Mouse (Mus musculus) adrenal gland, postnatal 14 days (tissue): ENCODE data around the gene Ilf3. TPM values are rescaled to one million over a fixed set of nuclear protein-coding genes. Genes with fewer than 3 reads are reported as not detected.

Experiments
- DNase-seq: peaks from one replicate; pipeline ENCODE4 v3.0.0; 2021; ENCODE audit warnings: mixed read lengths
- total RNA-seq: library from RNA; stranded (reverse); gene quantifications from 2 replicates; pipeline ENCODE4 v1.2.3, GENCODE M21; 2021

The Ilf3 gene
- total RNA-seq, 1 experiment from 2014 or later, result 55.3 TPM

DNA sequence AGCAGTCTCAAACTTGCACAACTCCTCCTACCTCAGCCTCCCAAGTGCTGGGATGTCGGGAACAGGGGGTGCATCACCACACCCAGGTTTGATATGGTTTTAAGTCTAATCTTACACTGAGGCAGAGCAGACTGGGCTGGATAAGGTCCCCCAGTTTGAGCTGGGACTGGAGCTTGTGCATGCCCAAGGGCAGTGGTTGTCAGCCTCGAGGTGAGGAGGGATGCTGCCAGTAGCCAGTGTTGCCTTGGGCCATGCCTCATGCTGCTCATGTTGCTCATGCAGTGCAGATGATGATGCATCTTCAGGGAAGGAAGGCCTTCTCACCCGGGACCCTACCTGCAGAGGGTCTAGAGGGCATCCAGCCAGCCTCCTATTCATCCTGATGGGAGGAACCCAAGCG is 37.9 kb downstream of the Ilf3 start:
- no peak for DNase-seq

DNA sequence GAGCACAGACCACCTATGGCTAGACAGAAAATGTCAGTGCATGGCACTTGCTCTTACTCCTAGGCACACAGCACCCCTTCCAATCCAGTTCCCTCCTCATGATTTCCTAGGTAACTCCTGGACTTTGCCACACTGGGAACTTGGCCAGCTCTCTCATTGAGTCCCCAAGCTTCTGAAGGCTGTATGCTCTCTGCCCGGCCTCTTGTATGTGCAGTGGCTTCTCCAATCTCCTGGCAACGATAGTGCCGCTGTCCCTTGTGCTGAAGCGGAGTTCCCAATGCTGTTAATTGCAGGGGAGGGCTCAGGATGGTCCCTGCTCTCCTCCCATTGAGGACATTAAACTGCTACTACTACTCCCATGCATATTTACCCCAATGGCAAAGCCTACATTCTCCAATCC is 40.3 kb downstream of the Ilf3 start:
- peak; percentile 82 for DNase-seq

DNA sequence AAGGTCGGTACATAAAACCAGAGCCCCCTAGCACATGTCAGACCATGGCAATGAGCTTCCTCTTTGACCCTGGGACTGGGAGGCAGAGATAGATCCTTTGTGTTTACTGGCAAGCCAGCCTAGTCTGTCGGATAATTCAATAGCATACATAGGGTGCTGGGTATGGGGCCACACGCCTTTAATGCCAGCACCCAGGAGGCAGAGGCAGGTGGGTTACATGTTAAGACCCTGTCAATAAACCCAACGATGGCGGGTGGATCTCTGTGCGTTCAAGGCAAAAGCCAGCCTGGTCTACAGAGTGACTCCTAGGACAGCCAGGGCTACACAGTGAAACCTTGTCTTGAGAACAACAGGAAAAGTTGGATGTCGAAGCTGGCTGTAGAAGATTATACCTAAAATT is 41.0 kb downstream of the Ilf3 start:
- DNase-seq, result no peak

DNA sequence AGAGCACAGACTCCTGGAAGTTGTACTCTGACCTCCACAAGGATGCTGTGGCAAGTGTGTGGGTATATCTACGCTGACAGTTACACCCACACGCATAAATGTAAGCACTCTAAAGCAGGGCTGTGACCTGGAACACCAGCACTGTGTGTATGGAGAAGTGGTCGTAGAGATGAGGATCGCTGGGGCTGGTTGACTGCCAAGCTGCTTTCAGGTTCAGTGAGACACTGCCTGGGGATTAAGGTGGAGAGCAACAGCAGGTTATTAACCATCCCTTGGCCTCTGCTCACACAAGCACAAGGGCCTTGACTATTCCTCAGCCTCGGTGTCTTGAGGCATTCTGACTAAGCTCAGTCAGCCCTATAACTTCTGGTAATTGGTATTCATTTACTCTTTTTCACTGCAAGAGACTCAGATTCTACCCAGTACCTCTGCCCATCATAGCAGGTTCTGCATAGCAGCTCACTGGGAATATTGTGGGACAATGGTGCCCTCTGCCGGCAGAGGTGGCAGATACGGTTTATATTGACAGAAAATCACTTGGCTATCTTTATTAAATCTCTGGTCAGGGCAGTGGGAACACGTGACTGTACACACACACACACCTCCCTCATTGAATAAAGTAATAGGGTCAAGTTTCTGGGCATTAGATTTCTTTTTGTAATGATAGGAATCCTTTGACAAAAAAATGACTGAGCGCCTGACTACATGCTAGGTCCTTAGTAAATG is 42.1 kb downstream of the Ilf3 start:
- peak; percentile 91 for DNase-seq

DNA sequence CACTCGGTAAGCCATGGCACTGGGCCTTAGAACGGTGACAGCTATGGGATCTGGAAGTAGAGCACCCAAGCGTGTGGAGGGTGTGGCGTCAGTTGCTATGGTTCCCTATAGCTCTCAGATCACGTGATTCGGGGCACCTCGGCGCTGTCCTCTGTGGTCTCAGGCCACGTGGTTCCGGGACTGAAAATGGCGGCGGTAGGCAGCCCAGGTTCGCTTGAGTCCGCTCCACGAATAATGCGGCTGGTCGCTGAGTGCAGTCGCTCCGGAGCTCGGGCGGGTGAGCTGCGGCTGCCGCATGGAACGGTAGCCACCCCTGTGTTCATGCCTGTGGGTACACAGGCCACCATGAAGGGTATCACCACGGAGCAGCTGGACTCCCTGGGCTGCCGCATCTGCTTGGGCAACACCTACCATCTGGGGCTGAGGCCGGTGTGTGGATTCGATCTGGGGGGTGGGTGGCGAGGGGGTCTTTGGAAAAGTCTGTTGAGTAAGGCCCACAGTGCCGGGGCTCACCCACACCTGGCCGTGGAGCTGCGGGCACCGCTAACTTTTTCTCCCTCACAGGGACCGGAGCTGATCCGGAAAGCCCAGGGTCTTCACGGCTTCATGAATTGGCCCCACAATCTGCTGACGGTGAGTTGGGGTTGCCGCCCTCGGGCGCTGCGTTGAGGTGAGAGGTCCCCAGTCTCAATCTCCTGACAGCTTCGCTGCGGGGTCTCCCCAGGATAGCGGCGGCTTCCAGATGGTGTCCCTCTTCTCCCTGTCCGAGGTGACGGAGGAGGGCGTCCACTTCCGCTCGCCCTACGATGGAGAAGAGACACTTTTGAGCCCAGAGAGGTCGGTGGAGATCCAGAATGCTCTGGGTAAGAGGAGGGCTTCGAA is 44.2 kb downstream of the Ilf3 start, which contains the start of gene Qtrt1:
Qtrt1 (plus strand) TSS at position 169 of the 882 bp plus-strand sequence.
- peak; percentile 90 for DNase-seq

DNA sequence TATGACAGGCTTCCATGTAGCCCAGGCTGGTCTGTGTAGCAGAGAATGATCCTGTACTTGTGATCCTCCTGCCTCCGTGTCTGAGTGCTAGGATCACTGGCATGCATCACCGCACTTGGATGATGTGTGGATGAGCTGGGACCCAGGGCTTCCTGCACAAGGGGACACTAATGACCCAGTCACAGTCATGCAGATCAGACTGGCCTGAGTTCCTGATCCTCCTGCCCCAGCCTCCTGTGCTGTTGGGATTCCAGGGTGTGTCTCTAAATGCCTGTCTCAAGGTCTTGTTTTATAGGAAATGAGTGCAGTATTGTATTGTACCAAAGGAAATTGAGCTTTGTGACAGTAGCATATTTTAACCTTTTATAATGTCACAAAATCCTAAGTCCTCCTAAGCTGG is 50.2 kb downstream of the Ilf3 start:
- no peak for DNase-seq

DNA sequence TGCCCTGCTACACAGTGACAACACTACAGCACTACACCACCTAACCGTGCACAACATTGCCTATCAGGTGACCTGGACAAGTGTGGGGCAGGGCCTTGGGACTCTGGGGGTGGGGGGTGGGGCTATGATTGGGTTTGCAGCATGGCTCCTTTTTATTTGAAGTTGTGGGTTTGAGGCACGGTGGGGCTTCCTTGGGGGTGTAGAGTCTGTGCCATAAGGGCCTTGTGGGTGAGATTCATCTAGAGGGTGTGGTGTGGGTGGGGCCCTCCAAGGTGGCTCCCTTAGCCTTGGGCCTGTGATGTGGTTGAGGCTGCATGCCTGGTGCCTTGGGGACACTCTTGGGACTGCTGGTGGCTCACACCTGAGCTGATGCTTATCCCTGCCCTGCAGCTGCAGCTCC is 52.0 kb downstream of the Ilf3 start:
- no peak for DNase-seq

DNA sequence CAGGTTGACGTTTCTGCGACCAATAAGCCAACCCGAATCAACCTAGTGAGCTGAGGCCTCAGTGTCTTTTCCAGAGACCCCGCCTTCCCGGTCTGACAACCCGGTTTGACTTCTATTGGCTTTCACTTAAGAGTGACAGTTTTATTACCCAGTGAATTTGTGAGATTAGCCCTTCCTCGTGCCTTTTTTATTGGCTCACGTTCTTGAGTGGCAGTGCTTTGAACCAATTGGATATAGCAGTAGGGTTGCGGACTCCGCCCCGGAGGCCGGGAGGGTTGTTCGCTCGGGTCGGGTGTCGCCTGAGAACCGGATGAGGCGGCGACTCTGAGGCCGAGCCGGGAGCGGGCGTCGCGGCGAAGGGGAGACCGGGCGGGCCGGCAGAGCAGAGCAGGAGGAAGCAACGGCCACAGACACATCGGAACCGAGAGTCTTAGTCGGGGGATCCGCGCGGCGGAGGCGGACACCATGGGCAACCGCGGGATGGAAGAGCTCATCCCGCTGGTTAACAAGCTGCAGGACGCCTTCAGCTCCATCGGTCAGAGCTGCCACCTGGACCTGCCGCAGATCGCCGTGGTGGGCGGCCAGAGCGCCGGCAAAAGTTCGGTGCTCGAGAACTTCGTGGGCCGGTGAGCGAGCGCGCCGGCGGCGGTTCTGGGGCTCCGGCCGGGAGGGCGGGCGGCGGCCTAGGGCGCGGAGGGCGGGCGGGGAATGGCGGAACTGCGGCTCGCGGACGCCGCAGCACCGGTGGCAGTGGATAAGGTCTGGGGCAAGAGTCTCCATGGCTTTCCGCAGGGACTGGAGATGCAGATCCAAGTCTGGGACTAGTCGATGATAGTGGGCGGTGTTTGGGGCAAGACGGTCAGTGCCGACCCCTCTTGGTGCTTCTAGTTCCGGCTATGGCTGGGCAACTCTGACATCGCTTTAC is 57.2 kb downstream of the Ilf3 start, which contains the start of gene Dnm2:
Dnm2 (plus strand) TSS at position 278 of the 925 bp plus-strand sequence.
- DNase-seq, result peak; percentile 98

DNA sequence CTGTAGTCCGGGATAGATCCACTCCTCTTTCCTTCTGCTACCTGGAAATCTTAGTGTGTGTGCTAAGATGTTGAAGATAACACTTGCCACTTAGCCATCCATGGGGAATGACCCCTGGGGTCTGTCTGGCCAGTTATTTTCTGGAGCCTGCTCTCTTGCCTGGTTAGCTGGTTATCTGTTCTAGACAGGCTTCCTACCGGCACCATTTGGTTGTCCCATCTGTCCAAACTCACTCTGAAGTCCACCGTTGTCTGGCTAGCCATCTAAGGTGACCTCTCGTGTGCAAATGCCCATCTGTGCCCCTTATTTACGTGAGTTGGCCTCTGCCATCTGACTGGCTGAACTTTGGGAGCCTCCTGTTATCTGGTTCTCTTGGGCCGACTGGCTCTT is 57.9 kb downstream of the Ilf3 start:
- no peak for DNase-seq

DNA sequence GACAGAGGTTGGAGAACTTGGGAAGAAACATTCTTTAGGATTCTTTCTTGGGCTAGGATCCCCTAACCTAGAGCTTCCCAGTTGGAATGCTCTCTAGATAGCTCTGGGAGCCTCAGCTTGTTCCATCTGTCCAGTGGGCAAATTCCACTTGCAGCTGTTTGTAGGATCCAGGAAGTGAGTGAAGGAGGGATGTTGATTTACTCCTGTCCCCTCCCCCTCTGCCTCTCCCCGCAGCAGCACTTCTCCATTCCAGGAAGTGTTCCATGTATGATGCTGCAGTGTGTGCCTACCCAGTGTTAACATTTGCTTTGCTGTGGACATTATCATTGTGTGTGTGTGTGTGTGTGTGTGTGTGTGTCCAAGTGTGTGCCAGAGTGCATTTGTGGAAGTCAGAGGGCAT is 58.3 kb downstream of the Ilf3 start:
- DNase-seq, result no peak

DNA sequence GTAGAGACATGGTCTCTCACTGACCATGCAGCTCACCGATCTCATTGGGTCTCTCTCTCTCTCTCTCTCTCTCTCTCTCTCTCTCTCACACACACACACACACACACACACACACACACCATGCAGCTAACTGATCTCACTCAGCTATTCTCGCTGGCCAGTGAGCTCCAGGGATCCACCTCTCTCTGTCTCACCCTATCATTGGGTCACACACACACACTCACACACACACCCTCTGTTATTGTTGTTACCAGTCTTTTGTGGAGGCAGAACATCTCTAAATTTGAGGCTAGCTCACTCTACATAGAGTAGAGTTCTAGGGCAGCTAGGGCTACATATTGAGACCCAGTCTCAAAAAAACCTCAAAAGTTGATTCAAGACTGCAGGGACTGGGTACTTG is 58.9 kb downstream of the Ilf3 start:
- no peak for DNase-seq

DNA sequence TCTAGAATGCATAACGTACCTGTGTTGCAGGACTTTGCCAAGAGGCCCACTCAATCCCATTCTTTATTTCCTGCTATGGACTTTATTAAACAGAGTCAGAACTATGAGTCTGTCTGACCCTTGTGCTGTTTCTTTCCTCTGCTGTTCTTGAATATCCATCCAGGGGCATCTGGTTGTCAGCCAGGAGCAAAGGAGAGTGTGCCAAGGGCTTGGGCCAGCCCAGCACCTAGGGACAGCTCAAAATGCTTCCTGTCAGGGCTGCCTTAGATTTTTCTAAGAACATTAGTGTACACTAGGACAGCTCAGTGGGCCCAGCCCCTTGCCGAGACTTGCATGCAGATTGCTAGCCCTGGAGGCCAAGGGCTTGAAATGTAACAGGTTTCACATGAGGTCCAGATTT is 60.1 kb downstream of the Ilf3 start:
- peak; percentile 75 for DNase-seq

DNA sequence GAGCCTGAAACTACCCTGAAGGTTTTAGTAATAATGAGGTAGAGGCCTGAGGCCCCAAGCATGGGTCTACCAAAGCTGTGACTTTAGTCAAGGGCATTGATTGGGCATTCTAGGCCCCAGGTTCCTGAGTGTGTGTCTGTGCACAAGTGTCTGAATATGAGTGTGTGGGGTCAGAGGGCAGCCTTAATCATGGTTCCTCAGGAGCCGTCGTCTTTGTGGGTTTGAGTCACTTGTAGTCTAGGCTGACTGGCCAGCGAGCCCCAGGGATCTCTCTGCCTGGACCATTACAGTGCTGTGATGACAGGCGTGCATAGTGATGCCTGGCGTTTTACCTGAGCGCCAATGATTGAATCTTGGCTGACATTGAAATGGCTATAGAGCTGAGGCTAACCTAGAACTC is 60.5 kb downstream of the Ilf3 start:
- DNase-seq, result no peak

DNA sequence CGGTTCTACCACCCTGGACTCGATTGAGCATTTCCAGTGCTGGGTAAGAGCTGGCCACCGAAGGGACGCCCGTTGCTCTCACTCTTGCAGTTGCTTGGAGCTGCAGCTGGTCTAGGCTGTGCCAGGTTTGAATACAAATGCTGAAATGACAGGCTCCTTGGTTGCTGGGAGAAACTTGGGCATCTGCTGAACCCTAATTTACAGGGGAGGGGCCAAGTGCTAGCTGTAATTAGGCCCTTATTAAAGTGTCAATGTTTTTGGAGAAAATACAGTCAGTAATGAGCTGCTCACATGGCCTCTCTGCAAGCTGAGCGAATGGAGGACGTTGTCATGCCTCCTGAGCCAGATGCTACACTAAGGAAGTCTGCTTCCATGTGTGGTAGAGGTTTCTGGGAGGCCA is 63.1 kb downstream of the Ilf3 start:
- no peak for DNase-seq

DNA sequence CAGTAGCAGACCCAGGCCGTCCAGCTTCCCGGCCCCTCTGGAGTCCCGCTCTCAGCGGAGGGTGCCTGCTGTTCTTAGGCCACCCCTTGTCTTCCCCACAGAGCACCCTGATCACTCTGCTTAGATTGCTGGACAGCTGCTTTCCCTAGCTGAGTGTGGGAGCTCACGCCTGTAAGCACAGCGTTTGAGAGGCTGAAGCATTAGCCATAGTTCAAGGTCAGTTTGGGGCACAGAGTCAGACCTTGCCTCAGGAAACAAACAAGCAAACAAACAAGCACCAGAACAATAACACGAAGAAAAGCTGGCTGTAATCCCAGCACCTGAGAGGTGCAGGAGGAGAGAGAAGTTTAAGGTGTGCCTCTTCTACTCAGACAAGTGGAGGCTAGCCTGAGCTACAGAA is 64.4 kb downstream of the Ilf3 start:
- DNase-seq, result no peak

DNA sequence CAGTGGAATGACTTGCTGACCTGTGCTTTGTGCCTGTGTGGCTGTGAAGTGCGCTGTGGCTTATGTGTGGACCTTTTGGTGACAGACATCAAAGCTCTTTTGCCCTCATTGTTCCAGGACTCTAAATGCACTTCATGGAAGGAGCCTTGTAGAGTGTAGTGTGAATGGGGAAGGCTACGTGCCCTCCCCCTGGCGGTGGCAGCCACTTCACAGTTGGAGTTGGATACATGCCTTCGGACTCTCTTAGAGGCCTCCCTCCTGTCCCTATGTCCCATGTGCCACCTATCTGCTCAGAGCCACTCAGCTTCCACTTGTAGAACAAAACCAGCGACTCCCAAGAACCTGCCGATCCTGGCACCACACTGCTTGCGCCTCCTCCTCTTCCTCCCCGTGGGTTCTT is 66.1 kb downstream of the Ilf3 start:
- DNase-seq, result no peak

DNA sequence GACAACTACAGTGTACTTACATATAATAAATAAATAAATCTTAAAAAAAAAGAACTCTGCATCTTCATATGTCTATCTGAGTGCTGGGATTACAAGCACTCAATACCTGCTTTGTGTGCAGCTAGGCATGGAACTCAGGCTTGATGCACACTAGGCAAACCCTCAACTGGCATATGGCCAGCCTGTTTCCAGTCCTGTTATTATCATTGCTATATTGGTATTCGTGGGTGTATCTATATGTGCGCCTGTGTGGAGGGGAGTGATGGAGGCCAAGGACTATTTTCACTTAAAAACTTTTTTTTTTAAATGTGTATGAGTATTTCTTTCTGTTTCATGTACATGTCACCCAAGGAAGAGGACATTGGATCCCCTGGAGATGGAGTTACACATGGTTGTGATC is 66.7 kb downstream of the Ilf3 start:
- DNase-seq, result no peak

DNA sequence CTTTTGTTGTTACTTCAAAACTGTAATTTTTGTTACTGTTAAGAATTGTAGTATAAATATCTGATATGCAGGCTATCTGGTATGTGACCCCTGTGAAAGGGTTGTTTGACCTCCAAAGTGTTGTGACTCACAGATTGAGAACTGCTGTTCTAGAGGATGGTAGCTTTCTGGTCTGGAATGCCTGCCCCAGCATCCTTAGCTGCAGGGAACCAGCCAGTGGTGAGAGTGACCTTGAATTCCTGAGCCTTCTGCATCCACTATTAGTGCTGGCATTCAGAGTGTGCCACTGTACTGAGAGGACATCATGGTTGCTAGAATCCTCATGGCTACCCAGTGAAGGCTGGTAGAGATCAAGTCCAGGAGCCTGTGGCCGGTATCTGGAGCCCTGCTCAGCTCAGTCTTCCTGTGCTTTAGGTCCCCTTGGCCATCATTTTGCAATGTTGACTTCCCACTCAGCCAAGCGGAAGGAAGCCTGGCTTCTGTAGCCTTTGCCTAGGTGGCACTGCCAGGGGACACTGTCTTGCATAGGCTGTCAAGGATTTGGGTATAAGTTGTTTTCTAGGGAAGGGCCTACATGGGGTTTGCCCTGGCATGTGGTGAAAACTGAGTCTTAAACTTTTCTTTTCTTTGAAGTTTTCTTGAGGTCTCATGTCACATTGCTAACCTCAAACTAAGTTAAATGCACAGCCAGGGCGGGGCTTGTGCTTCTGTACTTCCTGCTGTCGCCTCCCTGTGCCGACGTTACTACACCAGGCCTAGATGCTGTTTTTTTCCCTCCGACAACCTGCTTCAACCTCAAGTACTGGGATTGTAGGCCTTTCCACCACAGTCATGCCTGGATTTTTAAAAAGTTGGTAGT is 68.3 kb downstream of the Ilf3 start:
- no peak for DNase-seq

DNA sequence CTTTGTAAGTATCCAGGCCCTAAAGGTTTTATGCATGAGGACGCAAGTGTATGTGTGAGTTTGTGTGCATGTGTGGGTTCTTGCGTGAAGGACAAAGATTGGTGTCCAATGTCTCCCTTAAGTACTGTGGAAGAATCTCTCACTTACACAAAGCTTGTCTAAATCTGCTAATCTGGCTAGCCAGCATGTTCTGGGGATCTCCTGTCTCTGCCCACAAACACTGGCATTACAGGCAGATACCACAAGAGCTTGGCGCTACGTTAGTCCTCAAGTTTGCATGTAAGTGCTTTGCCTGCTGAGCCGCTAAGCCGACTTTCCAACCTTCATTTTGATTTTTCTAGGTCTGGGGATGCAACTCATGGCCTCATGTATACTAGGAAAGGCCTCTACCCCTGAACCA is 69.9 kb downstream of the Ilf3 start:
- DNase-seq, result no peak

DNA sequence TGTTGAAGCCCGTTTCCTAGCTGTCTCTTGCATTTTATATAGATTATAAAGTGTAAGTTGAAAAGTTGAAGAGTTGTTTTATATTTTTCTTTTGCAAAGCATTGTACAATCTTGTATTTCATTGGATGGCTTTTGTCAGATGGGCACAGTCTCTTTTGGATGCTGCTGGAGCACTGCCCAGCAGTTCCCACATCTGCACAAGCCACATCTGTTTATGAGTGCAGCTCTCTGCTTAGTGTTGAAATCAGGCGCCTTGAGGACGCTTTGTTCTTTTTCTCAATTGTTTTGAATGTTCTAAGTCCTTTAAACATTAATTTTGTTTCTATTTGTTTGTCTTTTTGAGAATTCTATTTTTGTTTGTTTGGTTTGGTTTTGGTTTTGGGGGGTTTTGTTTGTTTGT is 70.5 kb downstream of the Ilf3 start:
- no peak for DNase-seq

DNA sequence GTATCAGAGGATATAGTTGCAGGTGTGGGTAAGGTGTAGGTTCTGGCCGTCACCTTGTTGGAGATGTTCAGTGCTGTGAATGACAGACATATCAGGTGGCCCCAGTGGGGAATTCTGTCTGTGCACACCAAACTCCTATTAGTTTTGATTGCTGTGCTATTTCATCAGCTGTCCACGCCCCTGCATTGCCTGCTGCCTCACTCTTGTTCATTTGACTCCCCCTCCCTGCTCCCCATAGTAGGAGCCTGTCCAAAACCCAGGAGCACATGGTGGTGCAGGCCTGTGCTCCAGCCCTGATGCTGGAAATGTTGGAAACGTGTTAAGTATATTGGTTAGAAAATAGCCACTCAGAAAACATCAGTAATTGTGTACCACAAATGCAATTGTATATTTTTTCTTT is 71.8 kb downstream of the Ilf3 start:
- no peak for DNase-seq

DNA sequence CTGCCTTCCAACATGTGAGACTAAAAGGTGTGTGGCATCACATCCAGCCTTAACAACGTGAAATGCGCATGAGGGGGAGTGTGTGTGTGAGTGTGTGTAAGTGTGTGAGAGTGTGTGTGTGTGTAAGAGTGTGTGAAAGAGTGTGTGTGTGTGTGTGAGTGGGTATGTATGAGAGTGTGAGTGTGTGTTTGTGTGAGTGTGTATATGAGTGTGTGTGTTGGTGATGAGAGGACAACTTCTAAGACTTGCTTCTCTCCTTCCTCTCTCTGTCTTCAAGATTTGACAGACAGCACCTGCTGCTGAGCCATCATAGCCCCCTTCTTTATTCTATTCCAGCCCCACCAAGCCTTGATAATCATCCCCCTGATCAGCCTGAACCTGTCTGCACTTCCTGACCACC is 72.2 kb downstream of the Ilf3 start:
- no peak for DNase-seq
